In genomic region chr11:59941391-59941790, GRCm38 (mm10) we compare ENCODE assay signal across 13 mouse cellular contexts. TPM values are rescaled to one million over a fixed set of nuclear protein-coding genes. Genes with fewer than 3 reads are reported as not detected.
DNase-seq lines count a peak whose midpoint lies in the region; ATAC-seq and TF ChIP-seq lines count a peak whose summit lies in the region.
"Had no signal": no experiment of that assay in that cellular context is flagged by ENCODE, and none has a peak within 500 bp of the region (broad histone marks: within the 10 kb centered on the region; RNA-seq: fewer than 3 reads in every experiment).

No protein-coding gene starts in this region.

- peak; percentile 24 for DNase-seq in lung, embryonic 14.5 days
- no peak for DNase-seq in lung, postnatal 14 days
- DNase-seq in c-Kit-negative CD71-positive TER-119-positive erythroid progenitor cells, embryonic 14.5 days (ENCODE audit: low read depth, low spot score) = peak; percentile 31
- DNase-seq in liver, embryonic 14.5 days (ENCODE audit: low read depth in 3 of 3, low spot score in 3 of 3) = peak in 1 of 3 experiments; percentile 42
- DNase-seq in testis, postnatal 14 days (ENCODE audit: low spot score) = peak; percentile 53
- DNase-seq in forebrain, embryonic 11.5 days (ENCODE audit: low spot score) = no peak
- DNase-seq in left cerebral cortex, adult 18-20 months (ENCODE audit: low spot score in 2 of 2) = no peak
- no peak for DNase-seq in urinary bladder, postnatal 25 days (ENCODE audit: low spot score)
- DNase-seq: right cerebral cortex, postnatal 4 days; thymus, postnatal 14 days had no signal

- no peaks in the 10 kb centered on the region for H3K27me3 ChIP-seq in lung, embryonic 14.5 days (ENCODE audit: insufficient read depth, low read length)
- no peaks in the 10 kb centered on the region for H3K27me3 ChIP-seq in liver, embryonic 14.5 days (ENCODE audit: control insufficient read depth, insufficient read depth, low read length)
- no peaks in the 10 kb centered on the region for H3K27me3 ChIP-seq in forebrain, embryonic 11.5 days (ENCODE audit: control insufficient read depth, insufficient read depth, low read length)
- H3K27me3 ChIP-seq: neural tube, embryonic 12.5 days had no signal

- WGBS in lung, embryonic 14.5 days = 15% methylated on average over 3 of the region's 3 CpGs
- WGBS in liver, embryonic 14.5 days (ENCODE audit: insufficient replicate concordance) = 2% methylated on average over 3 of the region's 3 CpGs
- 37% methylated on average over 3 of the region's 3 CpGs for WGBS in forebrain, embryonic 11.5 days

- TF ChIP-seq EP300 in liver, embryonic 14.5 days (IDR thresholded peaks at IDR 0.05; ENCODE audit: low read depth) = no peak

- H3K27ac ChIP-seq in lung, embryonic 14.5 days (ENCODE audit: low read depth) = no peak overlapping the region
- peak overlapping the region; percentile 45 for H3K27ac ChIP-seq in liver, embryonic 14.5 days
- no peak overlapping the region for H3K27ac ChIP-seq in forebrain, embryonic 11.5 days (ENCODE audit: low read depth, low read length)
- H3K27ac ChIP-seq: left cerebral cortex, adult 2 months; neural tube, embryonic 12.5 days had no signal

- no peak overlapping the region for H3K4me3 ChIP-seq in lung, embryonic 14.5 days (ENCODE audit: low read depth, low read length)
- no peak overlapping the region for H3K4me3 ChIP-seq in liver, embryonic 14.5 days (ENCODE audit: insufficient read depth in 1 of 2, low read depth in 2 of 2, low read length in 2 of 2)
- H3K4me3 ChIP-seq in forebrain, embryonic 11.5 days (ENCODE audit: low read depth, low read length) = no peak overlapping the region
- H3K4me3 ChIP-seq: left cerebral cortex, adult 2 months; neural tube, embryonic 12.5 days had no signal

- H3K4me1 ChIP-seq in lung, embryonic 14.5 days (ENCODE audit: insufficient read depth) = no peaks in the 10 kb centered on the region
- peaks cover 16 to 23% of the 10 kb centered on the region in 2 experiments for H3K4me1 ChIP-seq in liver, embryonic 14.5 days (replicated peaks; ENCODE audit: control insufficient read depth in 2 of 2, insufficient read depth in 2 of 2, low read length in 1 of 2)
- 0 out of 2 replicates have a peak, but pooled peaks cover 2% of the 10 kb centered on the region for H3K4me1 ChIP-seq in forebrain, embryonic 11.5 days (replicated peaks; ENCODE audit: control insufficient read depth, insufficient read depth, low read length)
- H3K4me1 ChIP-seq: neural tube, embryonic 12.5 days had no signal

- no peak overlapping the region for H3K4me2 ChIP-seq in lung, embryonic 14.5 days
- peak overlapping the region; percentile 31 for H3K4me2 ChIP-seq in liver, embryonic 14.5 days (ENCODE audit: low read depth)
- H3K4me2 ChIP-seq in forebrain, embryonic 11.5 days (ENCODE audit: low read depth, low read length, severe bottlenecking) = no peak overlapping the region
- H3K4me2 ChIP-seq: neural tube, embryonic 12.5 days had no signal

- no peaks in the 10 kb centered on the region for H3K36me3 ChIP-seq in lung, embryonic 14.5 days (ENCODE audit: insufficient read depth)
- no peaks in the 10 kb centered on the region for H3K36me3 ChIP-seq in liver, embryonic 14.5 days (replicated peaks; ENCODE audit: control insufficient read depth, insufficient read depth, low read depth)
- H3K36me3 ChIP-seq in forebrain, embryonic 11.5 days (ENCODE audit: control insufficient read depth, insufficient read depth, low read length) = no peaks in the 10 kb centered on the region
- H3K36me3 ChIP-seq: G1E; neural tube, embryonic 12.5 days had no signal

- no peak for ATAC-seq in lung, embryonic 14.5 days (ENCODE audit: insufficient read depth)
- ATAC-seq in liver, embryonic 14.5 days (ENCODE audit: insufficient read depth) = peak; percentile 74; the same call in 1 of the 2 replicates
- no peak for ATAC-seq in forebrain, embryonic 11.5 days (replicated peaks; ENCODE audit: low FRiP score)

- no peak for TF ChIP-seq CTCF in lung, embryonic 14.5 days (IDR thresholded peaks at IDR 0.05; ENCODE audit: low read depth)
- TF ChIP-seq CTCF in liver, embryonic 14.5 days (IDR thresholded peaks at IDR 0.05; ENCODE audit: low read depth) = no peak

- no peaks in the 10 kb centered on the region for H3K9me3 ChIP-seq in lung, embryonic 14.5 days (ENCODE audit: low read depth, low read length)
- H3K9me3 ChIP-seq in liver, embryonic 14.5 days (ENCODE audit: control insufficient read depth, low read length) = no peaks in the 10 kb centered on the region
- no peaks in the 10 kb centered on the region for H3K9me3 ChIP-seq in forebrain, embryonic 11.5 days (ENCODE audit: control insufficient read depth, low read length)
- H3K9me3 ChIP-seq: G1E; neural tube, embryonic 12.5 days had no signal

- no peak overlapping the region for H3K9ac ChIP-seq in lung, embryonic 14.5 days
- no peak overlapping the region; the same call in 1 of the 2 replicates for H3K9ac ChIP-seq in liver, embryonic 14.5 days (replicated peaks)
- H3K9ac ChIP-seq in forebrain, embryonic 11.5 days (ENCODE audit: low read length) = no peak overlapping the region
- H3K9ac ChIP-seq: neural tube, embryonic 12.5 days had no signal

RNA-seq across cellular contexts. Expression of gene Med9, which starts 6.6 kb away (rescaled TPM):
- 48.9 and 50.4 TPM in 2 replicates for polyA plus RNA-seq in lung, embryonic 14.5 days (2014; fragmentation: Nextera tagmentation; extraction: Ambion mirVana)
- 9.4 and 11.2 TPM in 2 replicates for polyA plus RNA-seq in liver, embryonic 14.5 days (2012; rRNA removed)
- 15.9 and 18.0 TPM in 2 replicates for polyA plus RNA-seq in liver, embryonic 14.5 days (2014; fragmentation: Nextera tagmentation; extraction: Ambion mirVana)
- polyA plus RNA-seq in forebrain, embryonic 11.5 days (2014; fragmentation: Nextera tagmentation; extraction: Ambion mirVana) = 51.3 and 53.0 TPM in 2 replicates
- 10 to 100 TPM; 41.8 to 46.7 TPM for total RNA-seq in left cerebral cortex, adult 18-20 months (2021)

RNA-seq across cellular contexts. Expression of gene Rasd1, which starts 23.4 kb away (rescaled TPM):
- 1.7 and 2.2 TPM in 2 replicates for polyA plus RNA-seq in lung, embryonic 14.5 days (2014; fragmentation: Nextera tagmentation; extraction: Ambion mirVana)
- 0.37 and 0.43 TPM in 2 replicates for polyA plus RNA-seq in liver, embryonic 14.5 days (2012; rRNA removed)
- 0.52 and 0.69 TPM in 2 replicates for polyA plus RNA-seq in liver, embryonic 14.5 days (2014; fragmentation: Nextera tagmentation; extraction: Ambion mirVana)
- polyA plus RNA-seq in forebrain, embryonic 11.5 days (2014; fragmentation: Nextera tagmentation; extraction: Ambion mirVana) = 1.5 and 1.7 TPM in 2 replicates
- total RNA-seq in left cerebral cortex, adult 18-20 months (2021) = 10 to 100 TPM in 1 of 2 experiments, 1 to 10 TPM in 1; 7.7 to 13.2 TPM
- polyA plus RNA-seq: G1E had no signal

Comparison
In these comparisons a context has a peak if more than half of its experiments do, and no peak if none do; other contexts are left out.
1. DNase-seq: peak in lung, embryonic 14.5 days (single experiment), c-Kit-negative CD71-positive TER-119-positive erythroid progenitor cells, embryonic 14.5 days (single experiment) and testis, postnatal 14 days (single experiment); none in lung, postnatal 14 days (single experiment), forebrain, embryonic 11.5 days (single experiment), left cerebral cortex, adult 18-20 months (0 of 2) and urinary bladder, postnatal 25 days (single experiment).